Mouse (Mus musculus) urinary bladder, adult 18-20 months (tissue): ENCODE measurements at regions not wholly inside any gene's neighbourhood (a gene's known extent, or its start where the extent isn't known, plus 50 kb on each side); places are given as distances from the start of the nearest gene placed in this dataset.
A peak's percentile ranks its signal among the peaks of the same experiment; 100 is the strongest.

Experiments
- DNase-seq, 2 experiments: peaks; one replicate each; pipeline ENCODE4 v3.0.0; 2022; ENCODE audit warnings: low spot score in 2 of 2, mixed read lengths in 2 of 2

GRCm38 (mm10) chr14:99611435-99611834 is 312.9 kb downstream of the Klf5 start:
- DNase-seq: no peak

- DNase-seq: no peak
Observed at GRCm38 (mm10) chr14:99612114-99612513, 313.6 kb downstream of the Klf5 start.

GRCm38 (mm10) chr14:99614748-99615147 is 316.3 kb downstream of the Klf5 start:
- no peak for DNase-seq

GRCm38 (mm10) chr14:99616655-99617335 is 318.3 kb downstream of the Klf5 start:
- no peak for DNase-seq

- DNase-seq: no peak
Observed at GRCm38 (mm10) chr14:99617374-99617773, 318.9 kb downstream of the Klf5 start.

- DNase-seq: no peak
Observed at GRCm38 (mm10) chr14:99621538-99621937, 323.0 kb downstream of the Klf5 start.

- DNase-seq: peak in 1 of 2 experiments; percentile 58
Observed at GRCm38 (mm10) chr14:99624380-99625327, 326.2 kb downstream of the Klf5 start.

GRCm38 (mm10) chr14:99627615-99628014 is 329.1 kb downstream of the Klf5 start:
- DNase-seq: no peak

GRCm38 (mm10) chr14:99631092-99631491 is 332.6 kb downstream of the Klf5 start:
- peak in 1 of 2 experiments; percentile 42 for DNase-seq

- DNase-seq: peak in 1 of 2 experiments; percentile 38
Observed at GRCm38 (mm10) chr14:99632444-99632843, 334.0 kb downstream of the Klf5 start.

GRCm38 (mm10) chr14:99635556-99636150 is 337.2 kb downstream of the Klf5 start:
- no peak for DNase-seq

GRCm38 (mm10) chr14:99641475-99642453 is 343.3 kb downstream of the Klf5 start:
- no peak for DNase-seq

GRCm38 (mm10) chr14:99646323-99646722 is 347.8 kb downstream of the Klf5 start:
- no peak for DNase-seq

GRCm38 (mm10) chr14:99674399-99674798 is 375.9 kb downstream of the Klf5 start:
- no peak for DNase-seq

- no peak for DNase-seq
Observed at GRCm38 (mm10) chr14:99687062-99687806, 388.7 kb downstream of the Klf5 start.

- DNase-seq: no peak
Observed at GRCm38 (mm10) chr14:99688415-99688814, 389.9 kb downstream of the Klf5 start.

GRCm38 (mm10) chr14:99696301-99696700 is 397.8 kb downstream of the Klf5 start:
- no peak for DNase-seq

GRCm38 (mm10) chr14:99699545-99699944 is 401.1 kb downstream of the Klf5 start:
- DNase-seq: peak in 1 of 2 experiments; percentile 3

GRCm38 (mm10) chr14:99706004-99706403 is 407.5 kb downstream of the Klf5 start:
- peak in 1 of 2 experiments; percentile 31 for DNase-seq

- no peak for DNase-seq
Observed at GRCm38 (mm10) chr14:99708066-99708465, 409.6 kb downstream of the Klf5 start.
